Mouse (Mus musculus) c-Kit-positive CD71-positive TER-119-negative erythroid progenitor cells, embryonic 14.5 days (primary cell): ENCODE measurements around the gene Olfr1087.
"Not testable (repeated sequence)": the region's sequence is repeated elsewhere in the genome, so short reads cannot be mapped to it uniquely, and the experiment has no call there.

Experiments used
- DNase-seq: peaks from one replicate; pipeline ENCODE4 v3.0.0-alpha.2; 2013; ENCODE audit warnings: low read depth

The Olfr1087 gene

GRCm38 (mm10) chr2:86698295-86698694 is at the start of gene Olfr1087:
TSS of gene Olfr1087 (minus strand) at chr2:86698395.
- no peak for DNase-seq

- no peak for DNase-seq
These were observed 35.4 kb upstream of the Olfr1087 start, which contains the start of gene Olfr1089 for GRCm38 (mm10) chr2:86733601-86734000. TSS of gene Olfr1089 (minus strand) at chr2:86733701.

- DNase-seq: no peak
These were observed 18.2 kb downstream of the Olfr1087 start, which contains the start of gene Olfr1086 for GRCm38 (mm10) chr2:86679992-86680391. TSS of gene Olfr1086 (minus strand) at chr2:86680092.

GRCm38 (mm10) chr2:86661919-86662318 is 36.3 kb downstream of the Olfr1087 start, which contains the start of gene Olfr1085:
TSS of gene Olfr1085 (minus strand) at chr2:86662019.
- no peak for DNase-seq

GRCm38 (mm10) chr2:86639625-86640024 is 58.6 kb downstream of the Olfr1087 start, which contains the start of gene Olfr1084:
TSS of gene Olfr1084 (minus strand) at chr2:86639725.
- DNase-seq: not testable (repeated sequence)
